Mouse (Mus musculus) inflammation-experienced regulatory T-cells, adult 6 months (primary cell): Measurements from ENCODE around the gene Olfr883. TPM values are rescaled to one million over a fixed set of nuclear protein-coding genes. Genes with fewer than 3 reads are reported as not detected.

Experiments
- ATAC-seq: one replicate; pipeline ENCODE4 v1.8.0; 2017
- polyA plus RNA-seq, 3 experiments: library from polyadenylated mRNA; unstranded; fragments of 100-300 nt; shearing (Covaris generic); gene quantifications; one replicate each; pipeline ENCODE4 v1.2.1; 2017

The Olfr883 gene
- not detected for polyA plus RNA-seq

DNA sequence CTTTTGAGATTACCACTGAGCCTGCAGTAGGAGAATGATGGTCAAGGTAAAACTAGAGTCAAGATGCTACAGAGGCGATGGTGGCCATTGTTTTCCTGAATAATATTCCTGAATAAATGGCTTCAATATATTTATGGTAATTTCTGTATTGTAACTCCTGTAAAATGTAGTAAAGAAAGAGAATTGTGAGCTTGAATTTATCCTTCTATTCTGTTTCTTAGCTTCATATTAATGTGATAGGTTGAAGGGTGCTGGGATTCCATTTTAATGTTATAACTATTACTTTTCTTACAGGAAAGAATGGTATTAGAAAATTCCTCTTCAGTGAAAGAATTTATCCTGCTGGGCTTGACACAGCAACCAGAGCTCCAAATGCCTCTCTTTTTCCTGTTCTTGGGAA is at the start of gene Olfr883:
Gene Olfr883, plus strand, starts transcription at position 301 of the 400 bp plus-strand sequence.
- no peak for ATAC-seq

DNA sequence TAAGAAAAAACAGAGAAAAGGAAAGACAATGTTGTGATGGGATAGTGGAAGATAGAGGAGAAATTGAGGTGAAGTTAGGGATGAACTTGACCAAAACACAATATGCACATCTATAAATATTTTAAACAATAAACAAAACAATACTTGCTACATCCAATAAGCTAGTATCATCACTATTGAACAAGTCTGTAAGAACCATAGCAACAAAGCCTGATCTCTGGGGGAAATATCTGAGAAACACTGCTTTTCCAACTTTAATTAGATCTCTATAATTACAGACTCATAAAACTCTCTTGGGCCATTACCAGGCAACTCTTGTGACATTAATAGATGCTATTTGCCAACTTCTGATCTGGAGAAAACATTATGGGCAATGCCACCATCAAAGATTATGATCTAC is 34.1 kb upstream of the Olfr883 start, which contains the start of gene Olfr881:
Gene Olfr881, plus strand, starts transcription at position 301 of the 400 bp plus-strand sequence.
- ATAC-seq, result no peak

DNA sequence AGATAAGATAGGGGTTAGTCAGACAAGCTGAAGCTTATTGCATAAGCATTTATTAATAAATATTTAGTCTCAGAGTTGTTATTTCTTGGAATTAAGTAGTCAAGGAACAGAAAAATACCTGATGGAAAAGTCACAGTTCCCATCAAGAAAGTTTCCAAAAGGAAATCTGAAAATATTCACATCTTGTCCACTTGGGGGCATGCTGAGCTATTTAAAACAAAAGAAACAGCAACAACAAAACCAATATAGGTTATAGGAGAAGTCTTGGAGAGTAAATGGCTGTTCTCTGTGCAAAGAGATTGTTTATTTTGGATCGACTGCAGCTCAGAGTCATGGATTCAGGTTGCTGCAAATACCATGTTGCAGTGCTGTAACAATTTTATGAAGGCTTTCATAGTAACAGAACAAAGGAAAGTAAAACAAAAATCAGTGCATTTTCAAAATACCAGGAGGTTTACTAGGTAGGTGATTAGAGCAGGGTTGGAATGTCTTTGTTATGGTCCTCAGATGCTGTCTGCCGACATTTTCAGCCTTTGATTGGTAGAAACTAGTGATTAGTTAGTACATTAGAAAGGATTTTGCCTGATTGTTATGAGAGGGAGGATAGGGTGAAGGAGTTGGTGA is 26.9 kb upstream of the Olfr883 start:
- no peak for ATAC-seq

DNA sequence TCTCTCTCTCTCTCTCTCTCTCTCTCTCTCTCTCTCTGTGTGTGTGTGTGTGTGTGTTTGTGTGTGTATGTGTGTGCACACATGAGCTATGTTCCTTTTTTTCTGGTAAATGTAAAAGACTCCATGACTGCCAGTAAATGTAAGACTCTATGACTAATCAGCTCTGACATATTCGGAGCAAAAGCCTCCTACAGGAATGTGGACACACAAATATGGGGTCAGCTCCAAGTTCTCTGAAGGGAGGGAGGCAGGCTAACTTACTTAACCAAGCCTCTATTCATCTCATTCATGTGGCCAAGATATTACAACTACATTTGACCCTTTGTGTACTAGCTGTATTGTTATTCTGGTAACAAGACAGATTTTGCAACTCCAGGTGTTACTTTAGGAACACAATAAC is 25.6 kb upstream of the Olfr883 start:
- ATAC-seq, result no peak

DNA sequence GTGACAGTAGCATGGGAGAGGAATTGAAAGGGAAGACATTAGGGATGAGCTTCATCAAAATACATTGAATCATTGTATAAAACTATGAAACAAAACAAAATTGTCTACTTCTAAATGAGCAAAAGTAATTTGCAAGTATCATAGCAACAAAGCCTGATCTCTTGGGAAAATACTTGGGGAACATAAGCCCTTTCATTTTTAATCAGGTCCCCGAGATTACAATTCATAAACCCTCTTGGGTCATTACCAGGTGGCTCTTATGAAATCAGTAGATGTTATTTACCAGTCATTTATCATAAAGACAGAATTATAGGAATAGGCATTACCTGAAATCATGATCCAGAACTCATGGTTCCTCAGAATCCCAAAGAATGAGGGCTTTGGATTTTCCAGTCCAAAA is 20.6 kb downstream of the Olfr883 start, which contains the start of gene Olfr884:
Gene Olfr884, plus strand, starts transcription at position 301 of the 400 bp plus-strand sequence.
- no peak for ATAC-seq

DNA sequence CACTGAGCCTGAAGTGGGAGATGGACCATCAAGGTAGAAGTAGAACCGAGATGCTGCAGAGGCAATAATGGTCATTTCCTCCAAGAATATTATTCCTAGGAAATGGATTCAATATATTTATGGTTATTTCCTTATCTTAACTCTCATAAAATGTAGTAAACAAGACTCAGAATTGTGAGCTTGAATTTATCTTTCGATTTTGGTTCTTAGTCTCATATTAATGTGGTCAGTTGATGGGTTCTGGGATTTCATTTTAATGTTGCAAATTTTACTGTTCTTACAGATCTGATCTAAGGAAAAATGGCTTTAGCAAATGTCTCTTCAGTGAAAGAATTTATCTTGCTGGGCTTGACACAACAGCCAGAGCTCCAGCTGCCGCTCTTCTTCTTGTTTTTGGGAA is 35.4 kb downstream of the Olfr883 start, which contains the start of gene Olfr885:
Gene Olfr885, plus strand, starts transcription at position 301 of the 400 bp plus-strand sequence.
- no peak for ATAC-seq

Other genes with a start within 250 kb of the Olfr883 start
- not detected for gene Olfr876, start 222.8 kb upstream of the Olfr883 start, polyA plus RNA-seq
- under 1 TPM in 1 of 3 experiments, not detected in 2; 0.20 TPM for gene Olfr877, start 171.5 kb upstream of the Olfr883 start, polyA plus RNA-seq
- not detected for gene Olfr145, start 129.1 kb upstream of the Olfr883 start, polyA plus RNA-seq
- gene Olfr878, start 108.0 kb upstream of the Olfr883 start, polyA plus RNA-seq, result under 1 TPM; 0.13 to 0.27 (median 0.13) TPM
- gene Olfr881, start 34.0 kb upstream of the Olfr883 start, polyA plus RNA-seq, result not detected
- not detected for gene Olfr884, start 20.7 kb downstream of the Olfr883 start, polyA plus RNA-seq
- not detected for gene Olfr885, start 35.5 kb downstream of the Olfr883 start, polyA plus RNA-seq
- not detected for gene Olfr887, start 58.3 kb downstream of the Olfr883 start, polyA plus RNA-seq
- not detected for gene Olfr888, start 82.3 kb downstream of the Olfr883 start, polyA plus RNA-seq
- gene Olfr889, start 89.4 kb downstream of the Olfr883 start, polyA plus RNA-seq, result under 1 TPM in 2 of 3 experiments, not detected in 1; 0.09 to 0.21 TPM
- gene Olfr890, start 116.7 kb downstream of the Olfr883 start, polyA plus RNA-seq, result under 1 TPM in 1 of 3 experiments, not detected in 2; 0.22 TPM
- not detected for gene Olfr891, start 155.0 kb downstream of the Olfr883 start, polyA plus RNA-seq
- gene Olfr893, start 182.6 kb downstream of the Olfr883 start, polyA plus RNA-seq, result not detected
- not detected for gene Olfr894, start 192.2 kb downstream of the Olfr883 start, polyA plus RNA-seq
- gene Olfr143, start 227.0 kb downstream of the Olfr883 start, polyA plus RNA-seq, result not detected
- not detected for gene Olfr895, start 242.0 kb downstream of the Olfr883 start, polyA plus RNA-seq